ENCODE assay signal across 9 mouse cellular contexts in the genomic region with DNA sequence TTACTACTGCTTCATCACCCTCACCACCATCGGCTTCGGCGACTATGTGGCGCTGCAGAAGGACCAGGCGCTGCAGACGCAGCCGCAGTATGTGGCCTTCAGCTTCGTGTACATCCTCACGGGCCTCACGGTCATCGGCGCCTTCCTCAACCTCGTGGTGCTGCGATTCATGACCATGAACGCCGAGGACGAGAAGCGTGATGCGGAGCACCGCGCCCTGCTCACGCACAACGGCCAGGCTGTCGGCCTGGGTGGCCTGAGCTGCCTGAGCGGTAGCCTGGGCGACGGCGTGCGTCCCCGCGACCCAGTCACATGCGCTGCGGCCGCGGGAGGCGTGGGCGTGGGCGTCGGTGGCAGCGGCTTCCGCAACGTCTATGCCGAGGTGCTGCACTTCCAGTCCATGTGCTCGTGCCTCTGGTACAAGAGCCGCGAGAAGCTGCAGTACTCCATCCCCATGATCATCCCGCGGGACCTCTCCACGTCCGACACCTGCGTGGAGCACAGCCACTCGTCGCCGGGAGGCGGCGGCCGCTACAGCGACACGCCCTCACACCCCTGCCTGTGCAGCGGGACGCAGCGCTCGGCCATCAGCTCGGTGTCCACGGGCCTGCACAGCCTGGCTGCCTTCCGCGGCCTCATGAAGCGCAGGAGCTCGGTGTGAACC. TPM values are rescaled to one million over a fixed set of nuclear protein-coding genes. Genes with fewer than 3 reads are reported as not detected.
DNase-seq lines count a peak whose midpoint lies in the region; ATAC-seq lines count a peak whose summit lies in the region.
"Had no signal": no experiment of that assay in that cellular context is flagged by ENCODE, and none has a peak within 500 bp of the region (broad histone marks: within the 10 kb centered on the region; RNA-seq: fewer than 3 reads in every experiment).

No protein-coding gene starts in this region.

- peak overlapping the region; percentile 83 for H3K4me2 ChIP-seq in forebrain, embryonic 12.5 days

- DNase-seq in gastrocnemius, postnatal 14 days, result peak; percentile 14
- no peak for DNase-seq in gastrocnemius, adult 8-10 months (ENCODE audit: low spot score in 2 of 2)
- DNase-seq in ES-CJ7 (ENCODE audit: low read depth, low spot score), result peak; percentile 53
- DNase-seq in limb, embryonic 10.5 days (ENCODE audit: low spot score), result peak; percentile 70
- peak; percentile 74 for DNase-seq in splenic B cell, adult 2 months (ENCODE audit: low read depth, low spot score)
- no peak for DNase-seq in urinary bladder, adult 2 months (ENCODE audit: low spot score)

- no peaks in the 10 kb centered on the region for H3K36me3 ChIP-seq in forebrain, embryonic 12.5 days (replicated peaks)
- no peaks in the 10 kb centered on the region for H3K36me3 ChIP-seq in limb, embryonic 10.5 days
- no peaks in the 10 kb centered on the region for H3K36me3 ChIP-seq in splenic B cell, adult 2 months (ENCODE audit: control insufficient read depth, insufficient read depth, low read length, poor library complexity, severe bottlenecking)

- peak; percentile 74 for ATAC-seq in forebrain, embryonic 12.5 days (ENCODE audit: low FRiP score)
- 0 out of 2 replicates have a peak, but pooled peaks have one; percentile 6 for ATAC-seq in megakaryocyte-erythroid progenitor cell, adult 5-6 weeks (replicated peaks; ENCODE audit: low FRiP score, low TSS enrichment, poor library complexity, severe bottlenecking)
- ATAC-seq: Patski had no signal

- H3K27ac ChIP-seq in forebrain, embryonic 12.5 days, result no peak overlapping the region
- peak overlapping the region; percentile 76 for H3K27ac ChIP-seq in limb, embryonic 10.5 days

- intact Hi-C loops in gastrocnemius, postnatal 14 days (cut with DNase I; ENCODE audit: low total_unique reads), result no loop called here

- peak overlapping the region; percentile 45 for H3K4me3 ChIP-seq in forebrain, embryonic 12.5 days (replicated peaks)
- H3K4me3 ChIP-seq in limb, embryonic 10.5 days, result peak overlapping the region; percentile 57

- no peaks in the 10 kb centered on the region for H3K9me3 ChIP-seq in forebrain, embryonic 12.5 days
- no peaks in the 10 kb centered on the region for H3K9me3 ChIP-seq in limb, embryonic 10.5 days (replicated peaks)

- peaks cover 61% of the 10 kb centered on the region for H3K27me3 ChIP-seq in forebrain, embryonic 12.5 days
- peaks cover 66% of the 10 kb centered on the region for H3K27me3 ChIP-seq in limb, embryonic 10.5 days (ENCODE audit: low read depth, poor library complexity, severe bottlenecking)
- H3K27me3 ChIP-seq in splenic B cell, adult 2 months (ENCODE audit: control insufficient read depth, insufficient read depth, low read length, poor library complexity, severe bottlenecking), result no peaks in the 10 kb centered on the region; the same call in 1 of the 2 replicates

- peak overlapping the region; percentile 55 for H3K9ac ChIP-seq in forebrain, embryonic 12.5 days

- H3K4me1 ChIP-seq in forebrain, embryonic 12.5 days, result peaks cover 20% of the 10 kb centered on the region
- peaks cover 21% of the 10 kb centered on the region for H3K4me1 ChIP-seq in limb, embryonic 10.5 days

- 3% methylated on average over 69 of the region's 69 CpGs for WGBS in forebrain, embryonic 12.5 days
- 6% methylated on average over 69 of the region's 69 CpGs for WGBS in limb, embryonic 10.5 days

RNA-seq across cellular contexts. Expression of a gene that starts 25.4 kb away (rescaled TPM):
- total RNA-seq in gastrocnemius, postnatal 14 days (2021), result 10 to 100 TPM; 11.8 to 13.8 TPM
- 10 to 100 TPM; 10.2 to 14.4 (median 12.4) TPM for total RNA-seq in gastrocnemius, adult 8-10 months (2022)
- 22.0 and 24.6 TPM in 2 replicates for polyA plus RNA-seq in forebrain, embryonic 12.5 days (2016; fragmentation: Nextera tagmentation; extraction: Ambion mirVana)
- 20.9 and 22.3 TPM in 2 replicates for polyA plus RNA-seq in limb, embryonic 10.5 days (2016; fragmentation: Nextera tagmentation; extraction: Ambion mirVana)
- 18.5 and 23.4 TPM in 2 replicates for total RNA-seq in megakaryocyte-erythroid progenitor cell, adult 5-6 weeks (2014; fragmentation: Nextera tagmentation)
- 6.8 and 8.9 TPM in 2 replicates for total RNA-seq in megakaryocyte-erythroid progenitor cell, adult 5-6 weeks (2017)
- polyA plus RNA-seq in urinary bladder, adult 2 months (2012; rRNA removed), result 51.3 and 51.9 TPM in 2 replicates

RNA-seq across cellular contexts. Expression of a gene that starts 34.3 kb away (rescaled TPM):
- total RNA-seq in gastrocnemius, postnatal 14 days (2021), result 1 to 10 TPM in 1 of 2 experiments, under 1 TPM in 1; 0.42 to 1.2 TPM
- total RNA-seq in gastrocnemius, adult 8-10 months (2022), result 1 to 10 TPM in 1 of 4 experiments, under 1 TPM in 3; 0.17 to 1.2 (median 0.39) TPM
- 0.54 and 0.64 TPM in 2 replicates for polyA plus RNA-seq in forebrain, embryonic 12.5 days (2016; fragmentation: Nextera tagmentation; extraction: Ambion mirVana)
- polyA plus RNA-seq in limb, embryonic 10.5 days (2016; fragmentation: Nextera tagmentation; extraction: Ambion mirVana), result 0.36 and 0.69 TPM in 2 replicates
- total RNA-seq in megakaryocyte-erythroid progenitor cell, adult 5-6 weeks (2014; fragmentation: Nextera tagmentation), result not detected in 2 replicates
- total RNA-seq in megakaryocyte-erythroid progenitor cell, adult 5-6 weeks (2017), result 0.04 TPM in 1 of 2 replicates, not detected in the other
- 15.1 and 28.4 TPM in 2 replicates for polyA plus RNA-seq in urinary bladder, adult 2 months (2012; rRNA removed)
- polyA plus RNA-seq: Patski had no signal

RNA-seq across cellular contexts. Expression of a gene that starts 44.3 kb away (rescaled TPM):
- total RNA-seq in gastrocnemius, postnatal 14 days (2021), result 10 to 100 TPM in 1 of 2 experiments, 1 to 10 TPM in 1; 7.0 to 10.2 TPM
- total RNA-seq in gastrocnemius, adult 8-10 months (2022), result 1 to 10 TPM; 1.5 to 2.2 (median 1.6) TPM
- 325 and 333 TPM in 2 replicates for polyA plus RNA-seq in forebrain, embryonic 12.5 days (2016; fragmentation: Nextera tagmentation; extraction: Ambion mirVana)
- 508 and 523 TPM in 2 replicates for polyA plus RNA-seq in limb, embryonic 10.5 days (2016; fragmentation: Nextera tagmentation; extraction: Ambion mirVana)
- 337 and 377 TPM in 2 replicates for total RNA-seq in megakaryocyte-erythroid progenitor cell, adult 5-6 weeks (2014; fragmentation: Nextera tagmentation)
- total RNA-seq in megakaryocyte-erythroid progenitor cell, adult 5-6 weeks (2017), result 136 and 144 TPM in 2 replicates
- polyA plus RNA-seq in urinary bladder, adult 2 months (2012; rRNA removed), result 7.9 and 9.9 TPM in 2 replicates

Comparison
In these comparisons a context has a peak if more than half of its experiments do, and no peak if none do; other contexts are left out.
1. DNase-seq: peak in gastrocnemius, postnatal 14 days (single experiment), ES-CJ7 (single experiment), limb, embryonic 10.5 days (single experiment) and splenic B cell, adult 2 months (single experiment); none in gastrocnemius, adult 8-10 months (0 of 2) and urinary bladder, adult 2 months (single experiment).
2. RNA of a gene that starts 44.3 kb away (total RNA-seq): 136 to 377 TPM in megakaryocyte-erythroid progenitor cell, adult 5-6 weeks; 7.0 to 10.2 TPM in gastrocnemius, postnatal 14 days and 1.5 to 2.2 TPM in gastrocnemius, adult 8-10 months; every median in the first group is over 10 times any median in the second.